Mouse (Mus musculus): ENCODE measurements around the gene Isoc2a. TPM values are rescaled to one million over a fixed set of nuclear protein-coding genes. Genes with fewer than 3 reads are reported as not detected.

Isoc2a gene
- polyA plus RNA-seq (2015; fragmentation: Nextera tagmentation; extraction: Ambion mirVana): 0.66 and 0.74 TPM in 2 replicates

GRCm38 (mm10) chr7:4876753-4877221, at the start of gene Isoc2a:
Gene Isoc2a, plus strand, starts transcription at chr7:4877153.

GRCm38 (mm10) chr7:4844245-4844916, 32.6 kb upstream of the Isoc2a start, which contains the start of gene Shisa7:
Gene Shisa7, minus strand, starts transcription at chr7:4844696.

GRCm38 (mm10) chr7:4870133-4870532, 6.8 kb upstream of the Isoc2a start, which contains the start of gene Isoc2b:
Gene Isoc2b, minus strand, starts transcription at chr7:4870258.

GRCm38 (mm10) chr7:4906466-4906950, 29.6 kb downstream of the Isoc2a start, which contains the start of gene Gm36210:
Gene Gm36210, minus strand, starts transcription at chr7:4906516.

GRCm38 (mm10) chr7:4915007-4915665, 38.2 kb downstream of the Isoc2a start, which contains the start of gene Zfp628:
Gene Zfp628, plus strand, starts transcription at chr7:4915217.

GRCm38 (mm10) chr7:4921824-4922482, 45.0 kb downstream of the Isoc2a start, which contains the start of gene Nat14:
Gene Nat14, plus strand, starts transcription at chr7:4922028.

GRCm38 (mm10) chr7:4925441-4926381, 48.8 kb downstream of the Isoc2a start, which contains the start of gene Ssc5d:
Gene Ssc5d, plus strand, starts transcription at chr7:4925785.

Other genes with a start within 250 kb of the Isoc2a start
- 12.8 and 16.5 TPM in 2 replicates for gene Tmem86b, start 245.7 kb upstream of the Isoc2a start, polyA plus RNA-seq (2015; fragmentation: Nextera tagmentation; extraction: Ambion mirVana)
- gene Ppp6r1, start 218.1 kb upstream of the Isoc2a start, polyA plus RNA-seq (2015; fragmentation: Nextera tagmentation; extraction: Ambion mirVana): 9.6 and 9.8 TPM in 2 replicates
- gene Hspbp1, start 192.1 kb upstream of the Isoc2a start, polyA plus RNA-seq (2015; fragmentation: Nextera tagmentation; extraction: Ambion mirVana): 62.4 and 63.5 TPM in 2 replicates
- gene Brsk1, start 186.5 kb upstream of the Isoc2a start, polyA plus RNA-seq (2015; fragmentation: Nextera tagmentation; extraction: Ambion mirVana): 0.45 and 0.54 TPM in 2 replicates
- 0.69 and 0.80 TPM in 2 replicates for gene Tmem150b, start 151.9 kb upstream of the Isoc2a start, polyA plus RNA-seq (2015; fragmentation: Nextera tagmentation; extraction: Ambion mirVana)
- 65.7 and 81.8 TPM in 2 replicates for gene Kmt5c, start 137.0 kb upstream of the Isoc2a start, polyA plus RNA-seq (2015; fragmentation: Nextera tagmentation; extraction: Ambion mirVana)
- 157 and 188 TPM in 2 replicates for gene Cox6b2, start 124.1 kb upstream of the Isoc2a start, polyA plus RNA-seq (2015; fragmentation: Nextera tagmentation; extraction: Ambion mirVana)
- not detected in 2 replicates for gene Fam71e2, start 105.9 kb upstream of the Isoc2a start, polyA plus RNA-seq (2015; fragmentation: Nextera tagmentation; extraction: Ambion mirVana)
- 0.12 and 0.15 TPM in 2 replicates for gene Il11, start 94.3 kb upstream of the Isoc2a start, polyA plus RNA-seq (2015; fragmentation: Nextera tagmentation; extraction: Ambion mirVana)
- gene Tmem190, start 94.2 kb upstream of the Isoc2a start, polyA plus RNA-seq (2015; fragmentation: Nextera tagmentation; extraction: Ambion mirVana): not detected in 2 replicates
- gene Tmem238, start 87.5 kb upstream of the Isoc2a start, polyA plus RNA-seq (2015; fragmentation: Nextera tagmentation; extraction: Ambion mirVana): 22.1 and 25.2 TPM in 2 replicates
- 423 and 433 TPM in 2 replicates for gene Rpl28, start 84.3 kb upstream of the Isoc2a start, polyA plus RNA-seq (2015; fragmentation: Nextera tagmentation; extraction: Ambion mirVana)
- gene Ube2s, start 64.6 kb upstream of the Isoc2a start, polyA plus RNA-seq (2015; fragmentation: Nextera tagmentation; extraction: Ambion mirVana): 251 and 289 TPM in 2 replicates
- gene Shisa7, start 32.5 kb upstream of the Isoc2a start, polyA plus RNA-seq (2015; fragmentation: Nextera tagmentation; extraction: Ambion mirVana): 0.04 TPM in 1 of 2 replicates, not detected in the other
- gene Isoc2b, start 6.9 kb upstream of the Isoc2a start, polyA plus RNA-seq (2015; fragmentation: Nextera tagmentation; extraction: Ambion mirVana): 3.9 and 4.3 TPM in 2 replicates
- gene Gm36210, start 29.4 kb downstream of the Isoc2a start, polyA plus RNA-seq (2015; fragmentation: Nextera tagmentation; extraction: Ambion mirVana): not detected in 2 replicates
- gene Zfp628, start 38.1 kb downstream of the Isoc2a start, polyA plus RNA-seq (2015; fragmentation: Nextera tagmentation; extraction: Ambion mirVana): 2.2 and 2.6 TPM in 2 replicates
- gene Nat14, start 44.9 kb downstream of the Isoc2a start, polyA plus RNA-seq (2015; fragmentation: Nextera tagmentation; extraction: Ambion mirVana): 0.62 and 0.71 TPM in 2 replicates
- gene Ssc5d, start 48.6 kb downstream of the Isoc2a start, polyA plus RNA-seq (2015; fragmentation: Nextera tagmentation; extraction: Ambion mirVana): 0.30 and 0.31 TPM in 2 replicates
- gene Sbk2, start 87.3 kb downstream of the Isoc2a start, polyA plus RNA-seq (2015; fragmentation: Nextera tagmentation; extraction: Ambion mirVana): not detected in 2 replicates
- not detected in 2 replicates for gene Sbk3, start 94.0 kb downstream of the Isoc2a start, polyA plus RNA-seq (2015; fragmentation: Nextera tagmentation; extraction: Ambion mirVana)
- gene Zfp579, start 119.0 kb downstream of the Isoc2a start, polyA plus RNA-seq (2015; fragmentation: Nextera tagmentation; extraction: Ambion mirVana): 6.4 and 9.8 TPM in 2 replicates
- 10.6 and 10.8 TPM in 2 replicates for gene Zfp524, start 137.3 kb downstream of the Isoc2a start, polyA plus RNA-seq (2015; fragmentation: Nextera tagmentation; extraction: Ambion mirVana)
- gene Fiz1, start 137.5 kb downstream of the Isoc2a start, polyA plus RNA-seq (2015; fragmentation: Nextera tagmentation; extraction: Ambion mirVana): 14.5 and 16.2 TPM in 2 replicates
- gene Gm44973, start 138.3 kb downstream of the Isoc2a start, polyA plus RNA-seq (2015; fragmentation: Nextera tagmentation; extraction: Ambion mirVana): 3.6 and 5.3 TPM in 2 replicates
- gene Zfp865, start 143.2 kb downstream of the Isoc2a start, polyA plus RNA-seq (2015; fragmentation: Nextera tagmentation; extraction: Ambion mirVana): 2.8 and 4.2 TPM in 2 replicates
- 0.67 and 0.95 TPM in 2 replicates for gene Ccdc106, start 143.4 kb downstream of the Isoc2a start, polyA plus RNA-seq (2015; fragmentation: Nextera tagmentation; extraction: Ambion mirVana)
- not detected in 2 replicates for gene 4632433K11Rik, start 157.0 kb downstream of the Isoc2a start, polyA plus RNA-seq (2015; fragmentation: Nextera tagmentation; extraction: Ambion mirVana)
- 1.7 and 2.3 TPM in 2 replicates for gene Zfp784, start 161.3 kb downstream of the Isoc2a start, polyA plus RNA-seq (2015; fragmentation: Nextera tagmentation; extraction: Ambion mirVana)
- gene Zfp580, start 174.4 kb downstream of the Isoc2a start, polyA plus RNA-seq (2015; fragmentation: Nextera tagmentation; extraction: Ambion mirVana): 6.8 and 10.0 TPM in 2 replicates
- 82.2 and 85.4 TPM in 2 replicates for gene U2af2, start 185.0 kb downstream of the Isoc2a start, polyA plus RNA-seq (2015; fragmentation: Nextera tagmentation; extraction: Ambion mirVana)
- gene Epn1, start 203.1 kb downstream of the Isoc2a start, polyA plus RNA-seq (2015; fragmentation: Nextera tagmentation; extraction: Ambion mirVana): 68.8 and 71.1 TPM in 2 replicates
- gene Rfpl4, start 239.8 kb downstream of the Isoc2a start, polyA plus RNA-seq (2015; fragmentation: Nextera tagmentation; extraction: Ambion mirVana): not detected in 2 replicates
- gene Rasl2-9, start 248.8 kb downstream of the Isoc2a start, polyA plus RNA-seq (2015; fragmentation: Nextera tagmentation; extraction: Ambion mirVana): 0.53 and 0.63 TPM in 2 replicates

Data from spleen, postnatal 0 days (tissue).